Mouse (Mus musculus) c-Kit-positive CD71-negative TER-119-negative erythroid progenitor cells, embryonic 14.5 days (primary cell): ENCODE measurements around the gene Glp2r.

ENCODE experiments used
- DNase-seq: peaks from one replicate; pipeline ENCODE4 v3.0.0-alpha.2; 2013; ENCODE audit warnings: low read depth

Gene Glp2r

GRCm38 (mm10) chr11:67771053-67771452 lies at the start of gene Glp2r:
TSS of gene Glp2r (minus strand) at chr11:67771153.
- no peak for DNase-seq

- DNase-seq = peak; percentile 7
Observed at GRCm38 (mm10) chr11:67820221-67820620, 49.3 kb upstream of the Glp2r start.

- DNase-seq = no peak
Observed at GRCm38 (mm10) chr11:67819604-67820003, 48.7 kb upstream of the Glp2r start.

GRCm38 (mm10) chr11:67811535-67811934 lies 40.6 kb upstream of the Glp2r start:
- no peak for DNase-seq

GRCm38 (mm10) chr11:67808051-67808450 lies 37.1 kb upstream of the Glp2r start:
- DNase-seq = no peak

GRCm38 (mm10) chr11:67806832-67807597 lies 36.1 kb upstream of the Glp2r start:
- no peak for DNase-seq

GRCm38 (mm10) chr11:67805538-67805937 lies 34.6 kb upstream of the Glp2r start:
- no peak for DNase-seq

- DNase-seq = no peak
Observed at GRCm38 (mm10) chr11:67801169-67801568, 30.2 kb upstream of the Glp2r start.

GRCm38 (mm10) chr11:67800130-67800723 lies 29.3 kb upstream of the Glp2r start:
- no peak for DNase-seq

GRCm38 (mm10) chr11:67797931-67798330 lies 27.0 kb upstream of the Glp2r start, which contains the start of gene Dhrs7c:
TSS of gene Dhrs7c (plus strand) at chr11:67798187.
- DNase-seq = no peak

GRCm38 (mm10) chr11:67790182-67790581 lies 19.2 kb upstream of the Glp2r start:
- DNase-seq = no peak

GRCm38 (mm10) chr11:67774379-67774778 lies 3.4 kb upstream of the Glp2r start, which contains the start of gene Gsg1l2:
TSS of gene Gsg1l2 (plus strand) at chr11:67774608.
- no peak for DNase-seq

GRCm38 (mm10) chr11:67772577-67772976 lies 1.6 kb upstream of the Glp2r start:
- DNase-seq = no peak

GRCm38 (mm10) chr11:67771691-67772090 lies 738 bp upstream of the Glp2r start:
- DNase-seq = no peak

- DNase-seq = no peak
Observed at GRCm38 (mm10) chr11:67757373-67758167, 13.4 kb downstream of the Glp2r start.

- no peak for DNase-seq
Observed at GRCm38 (mm10) chr11:67756287-67756686, 14.7 kb downstream of the Glp2r start.

- no peak for DNase-seq
Observed at GRCm38 (mm10) chr11:67741569-67741968, 29.4 kb downstream of the Glp2r start.

- no peak for DNase-seq
Observed at GRCm38 (mm10) chr11:67738846-67739490, 32.0 kb downstream of the Glp2r start.

GRCm38 (mm10) chr11:67738345-67738744 lies 32.6 kb downstream of the Glp2r start:
- DNase-seq = no peak

GRCm38 (mm10) chr11:67734597-67734996 lies 36.4 kb downstream of the Glp2r start:
- DNase-seq = no peak

- DNase-seq = no peak
Observed at GRCm38 (mm10) chr11:67733726-67734125, 37.2 kb downstream of the Glp2r start.

- DNase-seq = no peak
Observed at GRCm38 (mm10) chr11:67731056-67731455, 39.9 kb downstream of the Glp2r start.
